Mouse (Mus musculus): Measurements from ENCODE around the gene Kcnd3. TPM values are rescaled to one million over a fixed set of nuclear protein-coding genes. Genes with fewer than 3 reads are reported as not detected.

Gene Kcnd3
- polyA plus RNA-seq, 1 experiment from 2014 or later = 5.3 TPM

GRCm38 (mm10) chr3:105608857-105609256 is 156.7 kb downstream of the Kcnd3 start:
- Histone ChIP-seq H3K27ac (no peak overlapping the region), H3K4me2 (replicated peaks) (no peak overlapping the region), H3K27me3 (no peaks in the 10 kb centered on the region), H3K9me3 (replicated peaks) (no peaks in the 10 kb centered on the region), H3K9ac (no peak overlapping the region), H3K4me1 (no peaks in the 10 kb centered on the region), H3K36me3 (no peaks in the 10 kb centered on the region), H3K4me3 (no peak overlapping the region)
- WGBS = 84% methylated on average over 3 of the region's 3 CpGs
- no peak for ATAC-seq (ENCODE audit: low FRiP score)

DNA sequence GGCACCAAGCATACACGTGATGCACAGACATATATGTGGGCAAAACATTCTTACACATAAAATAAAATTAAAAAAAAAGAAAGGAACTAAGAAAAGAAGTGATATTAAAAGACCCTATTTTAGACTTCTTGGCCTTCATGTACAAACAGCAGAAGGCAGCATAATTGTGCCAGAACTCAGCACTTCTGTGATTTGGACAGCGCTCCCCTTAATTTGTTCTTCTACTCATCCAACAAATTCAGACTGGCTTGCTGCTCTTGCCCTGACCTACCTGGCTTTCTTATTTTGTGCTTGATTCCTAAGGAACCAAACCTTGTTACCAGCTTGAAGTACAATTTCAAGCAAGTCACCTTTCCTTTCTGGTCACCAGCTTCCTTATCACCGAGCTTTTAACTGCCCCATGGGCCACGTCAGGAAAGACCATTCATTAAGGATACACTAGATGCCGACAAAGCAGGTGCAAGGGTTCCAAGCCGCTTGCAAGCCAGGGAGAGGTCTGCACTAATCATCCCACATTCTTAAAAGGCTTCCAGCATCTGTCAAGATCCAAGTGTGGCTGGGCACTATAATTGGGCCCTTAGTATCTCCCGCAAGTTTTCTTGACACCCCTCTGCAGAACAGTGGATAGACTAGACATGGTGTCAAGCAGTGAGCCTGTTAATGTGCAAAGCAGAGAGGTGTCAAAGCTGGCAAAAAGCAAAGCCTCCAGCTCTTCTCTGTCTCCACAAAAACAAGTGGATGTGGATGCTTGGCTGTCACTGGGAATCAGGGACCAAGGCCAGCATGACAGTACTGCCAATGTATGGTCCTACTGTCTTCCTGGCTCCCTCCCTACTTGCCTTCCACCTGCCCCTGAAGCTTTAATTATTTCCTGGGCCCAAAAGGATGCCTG is 159.6 kb downstream of the Kcnd3 start:
- no peak overlapping the region for H3K27ac ChIP-seq
- no peak overlapping the region for H3K4me3 ChIP-seq
- H3K9ac ChIP-seq = no peak overlapping the region
- no peaks in the 10 kb centered on the region for H3K36me3 ChIP-seq
- H3K9me3 ChIP-seq (replicated peaks) = no peaks in the 10 kb centered on the region
- no peaks in the 10 kb centered on the region for H3K4me1 ChIP-seq
- H3K27me3 ChIP-seq = no peaks in the 10 kb centered on the region
- no peak for ATAC-seq (ENCODE audit: low FRiP score)
- WGBS = 79% methylated on average over 7 of the region's 7 CpGs
- no peak overlapping the region for H3K4me2 ChIP-seq (replicated peaks)

DNA sequence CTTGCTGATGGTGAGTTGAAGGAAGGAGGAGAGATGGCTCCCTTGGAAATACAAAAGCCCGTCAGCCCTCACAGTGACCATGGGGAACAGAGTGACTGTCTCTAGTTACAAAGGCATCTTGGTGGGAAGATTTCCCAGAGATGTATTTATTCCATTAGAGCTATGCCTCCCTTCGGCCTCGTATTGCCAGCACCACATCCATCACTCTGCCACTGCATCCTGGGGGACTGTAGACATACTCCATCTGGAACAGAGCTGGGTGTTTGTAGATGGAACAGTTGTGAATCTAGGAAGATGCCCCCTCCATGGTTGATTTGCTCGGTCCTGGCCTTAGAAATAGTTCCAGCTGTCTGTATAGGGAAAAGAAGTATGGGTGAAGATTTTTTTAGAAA is 160.3 kb downstream of the Kcnd3 start:
- no peaks in the 10 kb centered on the region for H3K36me3 ChIP-seq
- no peaks in the 10 kb centered on the region for H3K27me3 ChIP-seq
- ATAC-seq (ENCODE audit: low FRiP score) = no peak
- no peaks in the 10 kb centered on the region for H3K9me3 ChIP-seq (replicated peaks)
- no peak overlapping the region for H3K9ac ChIP-seq
- no peaks in the 10 kb centered on the region for H3K4me1 ChIP-seq
- H3K4me3 ChIP-seq = no peak overlapping the region
- WGBS = 68% methylated on average over 4 of the region's 4 CpGs
- no peak overlapping the region for H3K27ac ChIP-seq
- H3K4me2 ChIP-seq (replicated peaks) = no peak overlapping the region

- WGBS = 92% methylated on average over 2 of the region's 2 CpGs
- H3K36me3 ChIP-seq = no peaks in the 10 kb centered on the region
- no peak overlapping the region for H3K4me2 ChIP-seq (replicated peaks)
- no peaks in the 10 kb centered on the region for H3K27me3 ChIP-seq
- H3K4me1 ChIP-seq = no peaks in the 10 kb centered on the region
- no peak overlapping the region for H3K4me3 ChIP-seq
- H3K9me3 ChIP-seq (replicated peaks) = no peaks in the 10 kb centered on the region
- ATAC-seq (ENCODE audit: low FRiP score) = 0 out of 2 replicates have a peak, but pooled peaks have one; percentile 38
- H3K9ac ChIP-seq = no peak overlapping the region
- no peak overlapping the region for H3K27ac ChIP-seq
Measured at GRCm38 (mm10) chr3:105616861-105617743, 165.0 kb downstream of the Kcnd3 start.

DNA sequence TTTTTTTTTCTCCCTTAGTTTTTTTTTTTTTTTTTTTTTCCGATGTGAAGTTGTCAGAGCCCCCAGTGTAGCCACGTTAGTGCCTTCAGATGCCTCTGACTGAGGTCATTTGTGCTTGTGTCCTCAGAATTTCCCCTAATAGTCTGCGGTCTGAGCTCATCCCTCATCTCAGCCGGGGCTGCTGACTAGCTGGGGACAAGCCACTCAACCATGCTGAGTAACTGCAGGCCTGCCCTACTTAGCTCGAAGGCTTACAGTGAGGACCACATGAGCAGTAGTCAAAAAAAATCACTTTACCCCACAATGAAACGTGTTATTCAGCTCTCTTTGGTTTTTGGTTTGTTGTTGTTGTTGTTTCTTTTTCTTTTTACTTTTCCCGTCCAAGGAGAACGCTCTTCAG is 169.0 kb downstream of the Kcnd3 start:
- no peak overlapping the region for H3K9ac ChIP-seq
- no peak overlapping the region for H3K4me2 ChIP-seq (replicated peaks)
- no peaks in the 10 kb centered on the region for H3K4me1 ChIP-seq
- no peak overlapping the region for H3K4me3 ChIP-seq
- H3K36me3 ChIP-seq = no peaks in the 10 kb centered on the region
- H3K9me3 ChIP-seq (replicated peaks) = no peaks in the 10 kb centered on the region
- H3K27ac ChIP-seq = no peak overlapping the region
- no peak for ATAC-seq (ENCODE audit: low FRiP score)
- H3K27me3 ChIP-seq = no peaks in the 10 kb centered on the region
- 65% methylated on average over 8 of the region's 8 CpGs for WGBS

DNA sequence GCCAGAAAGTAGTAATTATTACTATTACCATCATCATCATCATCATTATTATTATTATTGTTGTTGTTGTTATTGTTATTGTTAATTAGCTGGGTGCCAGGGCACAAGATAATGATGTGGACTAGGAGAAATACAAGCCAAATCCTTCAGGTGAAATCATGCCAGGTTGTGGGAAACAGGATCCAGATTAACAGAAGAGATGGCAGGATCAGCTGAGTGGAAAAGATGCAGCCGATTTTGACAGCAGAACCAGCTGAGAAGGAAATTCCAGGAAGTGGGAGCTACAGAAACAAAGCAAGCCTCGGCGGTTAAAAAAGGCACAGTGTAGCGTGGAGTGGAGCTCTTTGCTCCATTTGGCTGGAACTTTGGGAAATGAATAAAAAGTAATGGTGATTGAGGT is 171.0 kb downstream of the Kcnd3 start:
- 69% methylated on average over 4 of the region's 4 CpGs for WGBS

GRCm38 (mm10) chr3:105625961-105626360 is 173.8 kb downstream of the Kcnd3 start:
- Histone ChIP-seq H3K9me3 (replicated peaks) (no peaks in the 10 kb centered on the region), H3K9ac (no peak overlapping the region), H3K4me3 (no peak overlapping the region), H3K4me1 (no peaks in the 10 kb centered on the region), H3K27ac (no peak overlapping the region), H3K36me3 (no peaks in the 10 kb centered on the region), H3K27me3 (no peaks in the 10 kb centered on the region), H3K4me2 (replicated peaks) (no peak overlapping the region)
- ATAC-seq (ENCODE audit: low FRiP score) = no peak
- WGBS = 80% methylated on average over 2 of the region's 2 CpGs

More for the DNA sequence above, 171.0 kb downstream of the Kcnd3 start:
- H3K4me3 ChIP-seq = no peak overlapping the region
- no peak overlapping the region for H3K4me2 ChIP-seq (replicated peaks)
- ATAC-seq (ENCODE audit: low FRiP score) = no peak
- no peaks in the 10 kb centered on the region for H3K9me3 ChIP-seq (replicated peaks)
- no peaks in the 10 kb centered on the region for H3K27me3 ChIP-seq
- no peaks in the 10 kb centered on the region for H3K4me1 ChIP-seq
- no peak overlapping the region for H3K27ac ChIP-seq
- no peak overlapping the region for H3K9ac ChIP-seq
- no peaks in the 10 kb centered on the region for H3K36me3 ChIP-seq

DNA sequence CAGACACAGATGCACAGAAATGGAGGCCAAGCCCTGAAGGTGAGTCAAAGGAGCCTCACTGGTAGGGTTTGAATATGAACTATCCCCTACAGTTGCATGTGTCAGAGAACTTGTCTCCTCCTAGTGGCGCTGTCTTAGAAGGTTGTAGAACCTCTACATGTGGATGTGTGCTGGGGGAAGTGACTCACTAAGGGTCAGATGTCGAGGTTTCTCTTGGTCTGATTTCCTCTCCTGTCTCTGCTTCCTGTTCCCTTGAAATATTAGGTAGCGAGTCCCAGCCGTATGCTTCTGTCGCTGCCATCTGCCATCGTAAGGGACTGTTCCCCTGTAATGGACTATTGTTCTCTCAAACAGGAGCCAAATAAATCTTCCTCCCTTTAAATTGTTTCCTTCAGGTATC is 175.1 kb downstream of the Kcnd3 start:
- Histone ChIP-seq H3K9me3 (replicated peaks) (no peaks in the 10 kb centered on the region), H3K27ac (no peak overlapping the region), H3K9ac (no peak overlapping the region), H3K27me3 (no peaks in the 10 kb centered on the region), H3K4me3 (no peak overlapping the region), H3K36me3 (no peaks in the 10 kb centered on the region), H3K4me1 (no peaks in the 10 kb centered on the region), H3K4me2 (replicated peaks) (no peak overlapping the region)
- no peak for ATAC-seq (ENCODE audit: low FRiP score)
- WGBS = 68% methylated on average over 6 of the region's 6 CpGs

GRCm38 (mm10) chr3:105632296-105632695 is 180.2 kb downstream of the Kcnd3 start:
- Histone ChIP-seq H3K4me3 (no peak overlapping the region), H3K27me3 (no peaks in the 10 kb centered on the region), H3K9me3 (replicated peaks) (no peaks in the 10 kb centered on the region), H3K4me2 (replicated peaks) (no peak overlapping the region), H3K36me3 (no peaks in the 10 kb centered on the region), H3K9ac (no peak overlapping the region), H3K27ac (no peak overlapping the region), H3K4me1 (0 out of 2 replicates have a peak, but pooled peaks cover 3% of the 10 kb centered on the region)
- 70% methylated on average over 2 of the region's 2 CpGs for WGBS
- no peak; the same call in 1 of the 2 replicates for ATAC-seq (ENCODE audit: low FRiP score)

GRCm38 (mm10) chr3:105633021-105633420 is 180.9 kb downstream of the Kcnd3 start:
- WGBS = 91% methylated on average over 3 of the region's 3 CpGs
- no peak for ATAC-seq (ENCODE audit: low FRiP score)
- no peak overlapping the region for H3K27ac ChIP-seq

GRCm38 (mm10) chr3:105642186-105642585 is 190.1 kb downstream of the Kcnd3 start:
- 57% methylated on average over 1 of the region's 1 CpGs for WGBS
- ATAC-seq (ENCODE audit: low FRiP score) = 0 out of 2 replicates have a peak, but pooled peaks have one; percentile 52
- no peaks in the 10 kb centered on the region for H3K27me3 ChIP-seq
- no peak overlapping the region for H3K27ac ChIP-seq
- no peak overlapping the region for H3K4me3 ChIP-seq
- no peaks in the 10 kb centered on the region for H3K4me1 ChIP-seq
- H3K4me2 ChIP-seq (replicated peaks) = no peak overlapping the region
- H3K9me3 ChIP-seq (replicated peaks) = no peaks in the 10 kb centered on the region
- H3K9ac ChIP-seq = no peak overlapping the region
- no peaks in the 10 kb centered on the region for H3K36me3 ChIP-seq

More at GRCm38 (mm10) chr3:105633021-105633420, 180.9 kb downstream of the Kcnd3 start:
- H3K9me3 ChIP-seq (replicated peaks) = no peaks in the 10 kb centered on the region
- H3K4me2 ChIP-seq (replicated peaks) = no peak overlapping the region
- H3K27me3 ChIP-seq = no peaks in the 10 kb centered on the region
- H3K4me1 ChIP-seq = 0 out of 2 replicates have a peak, but pooled peaks cover 3% of the 10 kb centered on the region
- H3K4me3 ChIP-seq = no peak overlapping the region
- no peaks in the 10 kb centered on the region for H3K36me3 ChIP-seq
- no peak overlapping the region for H3K9ac ChIP-seq

DNA sequence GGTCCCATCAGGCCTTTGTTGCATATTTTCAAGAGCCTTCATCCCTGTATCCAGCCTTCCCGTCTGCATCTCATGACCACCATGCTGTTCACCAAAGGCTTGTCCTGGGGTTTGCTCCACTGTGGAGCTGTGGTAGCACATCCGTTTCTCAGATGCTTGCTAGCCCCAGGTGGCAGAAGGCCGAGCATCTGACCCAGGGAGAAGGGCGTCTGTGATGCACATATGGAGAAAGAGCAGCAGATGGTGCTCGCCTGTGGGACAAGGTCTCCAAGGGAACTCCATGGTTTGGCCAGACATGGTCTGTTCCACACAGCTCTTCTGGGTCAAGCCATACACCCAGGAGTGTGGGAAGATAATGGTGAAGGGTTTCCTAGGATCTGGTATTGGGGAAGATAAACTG is 191.4 kb downstream of the Kcnd3 start:
- Histone ChIP-seq H3K9ac (no peak overlapping the region), H3K4me2 (replicated peaks) (no peak overlapping the region), H3K36me3 (no peaks in the 10 kb centered on the region), H3K4me1 (no peaks in the 10 kb centered on the region), H3K27ac (no peak overlapping the region), H3K27me3 (no peaks in the 10 kb centered on the region), H3K4me3 (no peak overlapping the region), H3K9me3 (replicated peaks) (no peaks in the 10 kb centered on the region)
- 76% methylated on average over 5 of the region's 5 CpGs for WGBS
- no peak for ATAC-seq (ENCODE audit: low FRiP score)
